Mouse (Mus musculus): ENCODE measurements around the gene Msh2. TPM values are rescaled to one million over a fixed set of nuclear protein-coding genes. Genes with fewer than 3 reads are reported as not detected.
"Not testable (repeated sequence)": the region's sequence is repeated elsewhere in the genome, so short reads cannot be mapped to it uniquely, and the experiment has no call there.

Msh2 gene
- polyA plus RNA-seq, 1 experiment from 2014 or later: 62.0 TPM

DNA sequence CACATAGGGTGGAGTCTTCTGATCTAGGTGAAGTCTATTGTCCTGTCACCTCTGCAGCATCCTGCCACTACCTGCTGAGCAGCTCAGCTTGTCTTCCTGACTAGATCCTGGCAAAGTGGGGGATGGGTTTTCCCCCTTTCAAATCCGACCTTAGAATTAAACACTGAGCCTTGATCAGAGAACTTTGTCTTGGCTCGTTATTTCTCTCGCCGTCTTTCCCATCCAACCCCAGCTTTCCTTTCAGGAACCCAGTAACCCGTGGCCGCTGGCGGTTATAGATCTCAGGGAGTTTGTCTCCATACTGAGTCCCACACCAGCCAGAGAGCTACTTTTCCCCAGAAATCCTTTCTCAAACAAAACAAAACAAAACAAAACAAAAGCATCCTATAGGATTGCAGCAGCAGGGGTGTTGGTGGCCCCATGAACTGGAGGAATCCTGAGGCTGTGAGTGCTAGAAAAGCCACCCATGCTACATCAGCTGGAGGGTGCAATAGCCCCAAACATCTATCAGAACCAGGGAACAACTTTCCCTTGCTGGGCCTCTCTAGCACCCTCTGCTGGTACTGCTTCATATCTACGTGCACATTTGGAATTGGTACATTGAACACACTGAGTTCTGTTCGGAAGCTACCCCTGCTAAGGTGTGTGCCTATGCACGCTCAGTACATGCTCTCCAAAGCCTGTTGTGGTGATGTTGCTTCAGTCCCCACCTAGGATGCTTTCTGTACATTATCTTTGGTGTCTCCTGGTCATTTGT lies 6.9 kb upstream of the Msh2 start:
- H3K4me1 ChIP-seq (replicated peaks): no peaks in the 10 kb centered on the region
- no peak for ATAC-seq (ENCODE audit: low read depth)
- 83% methylated on average over 10 of the region's 10 CpGs for WGBS
- H3K9ac ChIP-seq: no peak overlapping the region
- no peak overlapping the region for H3K4me3 ChIP-seq
- H3K36me3 ChIP-seq: no peaks in the 10 kb centered on the region
- no peak overlapping the region for H3K27ac ChIP-seq (replicated peaks)
- H3K4me2 ChIP-seq: no peak overlapping the region
- no peaks in the 10 kb centered on the region; the same call in 1 of the 2 replicates for H3K9me3 ChIP-seq
- H3K27me3 ChIP-seq: no peaks in the 10 kb centered on the region

DNA sequence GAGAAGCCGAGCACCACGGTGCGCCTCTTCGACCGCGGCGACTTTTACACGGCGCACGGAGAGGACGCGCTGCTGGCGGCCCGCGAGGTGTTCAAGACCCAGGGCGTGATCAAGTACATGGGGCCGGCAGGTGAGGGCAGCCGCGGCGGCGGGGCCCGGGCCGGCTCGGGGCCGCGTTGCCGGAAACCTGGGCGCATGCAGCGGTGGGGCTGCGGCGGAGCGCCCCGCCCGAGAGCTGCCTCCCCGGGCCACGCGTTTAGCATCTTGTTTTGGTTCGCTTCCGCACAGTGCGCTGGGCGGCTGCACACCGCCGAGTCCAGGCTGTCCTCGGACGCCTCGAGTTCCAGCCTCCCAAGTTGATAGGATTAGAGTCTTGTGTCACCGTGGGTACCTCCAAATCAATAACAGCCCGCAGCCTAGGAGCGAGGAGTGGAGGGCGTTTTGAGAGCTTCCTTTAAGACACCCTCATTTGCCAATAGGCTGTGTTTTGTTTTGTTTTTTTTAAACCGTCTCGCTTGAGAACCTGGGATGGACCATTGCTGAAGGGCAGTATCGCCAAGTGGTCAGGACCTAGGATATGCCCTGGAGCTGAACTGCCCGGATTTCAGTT lies 652 bp downstream of the Msh2 start:
- peak overlapping the region; percentile 78 for H3K4me3 ChIP-seq
- peak overlapping the region; percentile 86 for H3K4me2 ChIP-seq
- no peaks in the 10 kb centered on the region for H3K27me3 ChIP-seq
- H3K9ac ChIP-seq: peak overlapping the region; percentile 84
- peak overlapping the region; percentile 85 for H3K27ac ChIP-seq (replicated peaks)
- no peaks in the 10 kb centered on the region for H3K9me3 ChIP-seq
- ATAC-seq (ENCODE audit: low read depth): peak; percentile 67
- H3K36me3 ChIP-seq: no peaks in the 10 kb centered on the region
- H3K4me1 ChIP-seq (replicated peaks): peaks cover 28% of the 10 kb centered on the region
- under 1% methylated on average over 53 of the region's 54 CpGs for WGBS

DNA sequence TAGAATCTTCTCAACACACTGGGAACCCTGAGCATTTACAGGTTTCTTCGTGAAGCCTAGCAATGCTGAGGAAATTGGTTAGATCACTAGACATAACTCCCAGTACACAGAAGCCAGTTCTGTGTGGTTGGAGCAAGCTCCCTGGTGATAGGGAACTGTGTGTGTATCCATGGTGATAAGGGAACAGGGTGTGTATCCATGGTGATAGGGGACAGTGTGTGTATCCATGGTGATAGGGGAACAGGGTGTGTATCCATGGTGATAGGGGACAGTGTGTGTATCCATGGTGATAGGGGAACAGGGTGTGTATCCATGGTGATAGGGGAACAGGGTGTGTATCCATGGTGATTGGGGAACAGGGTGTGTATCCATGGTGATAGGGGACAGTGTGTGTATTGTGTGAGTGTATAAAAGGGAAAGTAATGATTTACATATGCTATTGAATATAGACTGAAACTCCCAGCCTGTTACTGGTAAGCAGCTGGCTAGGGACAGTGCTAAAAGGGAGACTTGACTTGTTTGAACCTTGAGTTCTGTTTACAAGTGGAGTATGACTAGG lies 4.9 kb downstream of the Msh2 start:
- not testable (repeated sequence) for H3K9me3 ChIP-seq; H3K27me3 ChIP-seq; H3K4me2 ChIP-seq; H3K4me3 ChIP-seq; ATAC-seq (ENCODE audit: low read depth); H3K9ac ChIP-seq; H3K27ac ChIP-seq (replicated peaks)
- 93% methylated on average over 1 of the region's 1 CpGs for WGBS
- peaks cover 23% of the 10 kb centered on the region for H3K36me3 ChIP-seq
- H3K4me1 ChIP-seq (replicated peaks): peaks cover 22% of the 10 kb centered on the region

DNA sequence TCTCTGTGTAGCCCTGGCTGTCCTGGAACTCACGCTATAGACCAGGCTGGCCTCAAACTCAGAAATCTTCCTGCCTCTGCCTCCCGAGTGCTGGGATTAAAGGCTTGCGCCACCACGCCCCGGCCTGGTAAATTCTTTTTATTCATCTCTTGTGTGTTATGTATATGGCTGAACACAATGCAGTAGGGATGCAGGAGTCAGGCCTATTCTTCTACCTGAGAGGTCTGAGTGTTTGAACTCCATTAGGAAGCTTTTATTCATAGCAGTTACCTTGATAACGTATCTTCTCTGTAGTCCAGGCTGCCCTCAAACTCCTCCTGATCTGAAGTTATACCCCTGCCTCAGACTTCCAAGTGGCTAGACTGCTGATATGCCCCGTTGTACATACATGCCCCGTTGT lies 5.5 kb downstream of the Msh2 start:
- Histone ChIP-seq H3K27ac (replicated peaks) (no peak overlapping the region), H3K27me3 (no peaks in the 10 kb centered on the region), H3K9me3 (no peaks in the 10 kb centered on the region), H3K4me1 (replicated peaks) (peaks cover 22% of the 10 kb centered on the region), H3K36me3 (peaks cover 30% of the 10 kb centered on the region), H3K4me3 (no peak overlapping the region), H3K9ac (no peak overlapping the region), H3K4me2 (no peak overlapping the region)
- no peak for ATAC-seq (ENCODE audit: low read depth)
- 94% methylated on average over 8 of the region's 8 CpGs for WGBS

DNA sequence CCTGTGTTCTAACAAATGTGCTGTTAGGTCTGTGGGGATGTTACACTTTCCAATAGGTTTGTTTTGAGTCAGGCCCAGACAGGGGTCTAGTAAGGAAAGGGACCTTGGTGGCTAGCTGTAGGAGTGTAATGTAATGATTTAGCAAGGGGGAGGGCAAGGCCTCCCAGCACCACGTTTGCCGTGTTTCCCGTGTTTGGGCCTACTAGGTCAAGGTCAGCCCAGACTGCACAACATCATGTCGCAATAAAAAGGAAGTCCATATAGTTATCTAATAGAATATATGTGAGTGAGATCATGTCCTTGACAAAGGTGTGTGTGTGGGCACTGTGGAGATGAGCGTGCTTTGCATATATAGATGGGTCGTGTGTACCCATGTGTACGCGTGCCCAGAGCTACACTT lies 17.1 kb downstream of the Msh2 start:
- 93% methylated on average over 8 of the region's 8 CpGs for WGBS
- Histone ChIP-seq H3K9ac (no peak overlapping the region), H3K36me3 (peaks cover 66% of the 10 kb centered on the region), H3K4me2 (no peak overlapping the region), H3K4me3 (no peak overlapping the region), H3K27ac (replicated peaks) (no peak overlapping the region), H3K9me3 (no peaks in the 10 kb centered on the region), H3K27me3 (no peaks in the 10 kb centered on the region), H3K4me1 (replicated peaks) (no peaks in the 10 kb centered on the region)
- no peak for ATAC-seq (ENCODE audit: low read depth)

DNA sequence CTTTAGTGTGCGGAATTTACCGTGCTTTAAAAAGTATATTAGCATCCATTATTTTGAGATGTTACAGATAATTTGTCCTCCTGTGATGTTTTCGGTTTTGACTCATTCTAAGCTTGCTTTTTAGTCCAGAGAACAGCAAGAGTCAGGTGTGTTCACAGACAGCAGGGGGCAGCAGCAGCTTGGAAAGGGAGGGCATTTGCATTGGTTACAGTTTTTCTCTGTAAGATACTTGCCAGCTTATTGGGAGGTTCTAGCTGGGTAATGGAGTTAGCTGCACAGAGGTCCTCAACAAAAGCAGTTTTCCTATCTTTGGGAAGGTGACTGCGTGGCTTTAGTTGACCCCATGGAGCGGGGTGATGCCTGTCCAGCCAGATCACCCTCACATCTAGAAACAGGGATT lies 19.8 kb downstream of the Msh2 start:
- no peaks in the 10 kb centered on the region; the same call in 1 of the 2 replicates for H3K4me1 ChIP-seq (replicated peaks)

DNA sequence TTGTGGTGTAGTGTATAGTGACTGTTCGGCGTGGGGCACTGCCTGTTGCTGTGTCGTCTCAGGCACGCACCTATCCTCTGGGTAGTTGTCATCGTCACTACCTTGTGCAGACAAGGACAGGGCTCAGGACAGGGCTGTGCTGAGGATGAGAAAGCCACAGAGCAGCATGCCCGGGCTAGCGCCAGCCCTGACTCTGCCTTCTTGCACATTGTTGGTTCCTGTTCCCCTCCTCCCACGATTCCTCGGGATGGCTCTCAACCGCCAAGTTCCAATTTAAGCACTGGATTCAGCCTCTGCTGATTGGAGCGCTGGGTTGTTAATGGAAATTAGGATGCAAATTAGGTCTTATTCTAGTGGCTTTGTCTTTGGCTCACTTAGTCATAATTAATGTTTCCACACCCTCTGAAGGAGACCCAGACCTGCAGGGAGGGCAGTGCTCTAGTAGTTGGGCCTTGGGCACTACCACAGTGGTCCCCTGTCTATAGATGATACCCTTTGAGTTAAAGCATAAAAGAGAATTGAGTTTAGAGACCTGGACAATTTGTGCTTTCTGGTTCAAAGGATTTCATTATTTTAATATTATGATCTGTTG lies 23.8 kb downstream of the Msh2 start:
- no peak overlapping the region for H3K9ac ChIP-seq
- 80% methylated on average over 11 of the region's 11 CpGs for WGBS
- H3K27ac ChIP-seq (replicated peaks): no peak overlapping the region; the same call in 1 of the 2 replicates
- H3K9me3 ChIP-seq: no peaks in the 10 kb centered on the region
- peaks cover 44% of the 10 kb centered on the region for H3K36me3 ChIP-seq
- no peaks in the 10 kb centered on the region; the same call in 1 of the 2 replicates for H3K4me1 ChIP-seq (replicated peaks)
- ATAC-seq (ENCODE audit: low read depth): peak; percentile 62; the same call in 1 of the 2 replicates
- no peak overlapping the region for H3K4me3 ChIP-seq
- no peaks in the 10 kb centered on the region for H3K27me3 ChIP-seq
- no peak overlapping the region for H3K4me2 ChIP-seq

More for the DNA sequence above, 19.8 kb downstream of the Msh2 start:
- H3K4me3 ChIP-seq: no peak overlapping the region
- no peak overlapping the region for H3K27ac ChIP-seq (replicated peaks)
- no peak overlapping the region for H3K9ac ChIP-seq
- ATAC-seq (ENCODE audit: low read depth): peak; percentile 43
- H3K4me2 ChIP-seq: no peak overlapping the region
- peaks cover 55% of the 10 kb centered on the region for H3K36me3 ChIP-seq
- 91% methylated on average over 5 of the region's 5 CpGs for WGBS
- no peaks in the 10 kb centered on the region for H3K27me3 ChIP-seq
- no peaks in the 10 kb centered on the region for H3K9me3 ChIP-seq

DNA sequence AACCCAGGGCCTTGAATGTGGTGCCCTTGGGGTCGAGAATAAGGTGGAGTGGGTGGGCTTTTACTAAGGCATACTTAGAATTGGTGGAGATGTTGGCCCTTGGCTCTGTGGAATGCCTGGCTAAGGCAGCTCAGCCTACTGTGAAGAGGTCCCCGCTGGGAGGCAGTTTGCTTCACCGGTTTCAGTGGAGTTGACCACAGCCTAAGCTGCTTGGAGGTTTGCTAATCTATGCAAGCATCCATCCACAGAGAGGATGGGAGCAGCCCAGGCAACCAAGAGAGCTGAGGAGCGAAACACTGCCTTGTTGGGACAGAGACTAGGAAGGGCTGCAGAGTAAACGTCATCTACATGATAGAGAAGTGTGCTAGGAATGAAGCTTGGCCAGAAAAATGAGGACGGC lies 24.7 kb downstream of the Msh2 start:
- no peaks in the 10 kb centered on the region; the same call in 1 of the 2 replicates for H3K4me1 ChIP-seq (replicated peaks)
- no peak for ATAC-seq (ENCODE audit: low read depth)
- WGBS: 91% methylated on average over 6 of the region's 6 CpGs
- no peak overlapping the region for H3K27ac ChIP-seq (replicated peaks)
- no peaks in the 10 kb centered on the region for H3K27me3 ChIP-seq
- no peak overlapping the region for H3K4me2 ChIP-seq
- peaks cover 50% of the 10 kb centered on the region for H3K36me3 ChIP-seq
- no peak overlapping the region for H3K4me3 ChIP-seq
- no peaks in the 10 kb centered on the region for H3K9me3 ChIP-seq
- H3K9ac ChIP-seq: no peak overlapping the region

DNA sequence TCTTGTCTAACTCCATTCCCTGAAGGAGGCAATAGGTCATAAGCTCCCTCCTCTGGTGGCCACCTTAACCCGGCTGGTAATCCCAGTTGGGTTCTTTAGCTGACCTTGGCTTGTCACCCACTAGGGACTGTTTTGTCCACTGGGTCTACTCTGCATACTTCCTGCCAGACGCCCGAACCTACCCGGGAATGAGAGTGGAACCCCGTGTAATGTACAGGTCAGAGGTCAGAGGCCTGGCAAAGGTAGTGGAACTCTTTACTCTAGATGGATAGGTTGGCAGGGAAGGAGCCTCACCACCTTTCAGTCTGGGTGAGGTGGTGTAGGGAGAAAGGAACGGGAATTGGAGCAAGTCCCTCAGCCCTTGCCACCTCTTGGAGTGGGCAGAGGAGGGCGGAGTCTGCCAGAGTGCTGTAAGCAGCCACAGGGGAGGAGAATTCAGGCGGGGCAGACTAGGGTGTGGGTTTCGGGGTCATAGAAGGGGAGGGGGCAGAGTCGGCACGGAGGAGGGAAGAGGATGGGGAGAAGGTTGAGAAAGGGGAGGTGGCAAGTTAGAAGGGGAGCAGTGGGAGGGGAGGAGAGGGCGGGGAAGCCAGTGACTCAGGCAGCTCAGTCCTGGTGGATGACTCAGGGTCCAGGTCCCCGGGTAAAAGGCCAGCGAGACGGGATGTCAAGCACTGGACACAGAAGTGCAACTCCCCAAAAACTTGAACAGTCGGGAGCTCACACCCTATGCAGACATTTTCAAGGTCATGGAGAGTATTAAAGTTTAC lies 27.1 kb downstream of the Msh2 start:
- peaks cover 57% of the 10 kb centered on the region for H3K36me3 ChIP-seq
- no peak for ATAC-seq (ENCODE audit: low read depth)
- no peaks in the 10 kb centered on the region for H3K9me3 ChIP-seq
- no peaks in the 10 kb centered on the region; the same call in 1 of the 2 replicates for H3K4me1 ChIP-seq (replicated peaks)
- H3K27me3 ChIP-seq: no peaks in the 10 kb centered on the region
- WGBS: 84% methylated on average over 16 of the region's 16 CpGs
- H3K27ac ChIP-seq (replicated peaks): no peak overlapping the region
- H3K4me2 ChIP-seq: no peak overlapping the region
- H3K9ac ChIP-seq: no peak overlapping the region
- no peak overlapping the region for H3K4me3 ChIP-seq

DNA sequence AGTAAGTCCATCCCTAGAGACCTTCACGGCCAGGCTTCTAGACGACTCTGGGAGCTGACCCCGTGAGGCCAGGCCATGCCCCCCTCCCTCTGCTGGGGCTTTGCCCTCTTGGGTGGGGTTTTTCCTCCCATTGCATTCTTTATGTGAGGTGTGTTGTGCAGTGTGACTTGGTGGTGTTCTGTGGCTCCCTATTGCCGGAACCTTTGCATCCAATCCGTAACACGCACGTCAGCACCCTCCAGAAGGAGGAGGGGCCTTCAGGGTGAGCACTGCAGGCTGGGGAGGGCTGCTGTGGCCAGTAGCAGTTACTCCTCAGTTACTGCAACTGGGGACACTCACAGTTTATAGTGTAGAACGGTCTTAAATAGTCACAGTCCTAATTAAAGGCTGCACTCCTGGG lies 28.0 kb downstream of the Msh2 start:
- H3K4me3 ChIP-seq: no peak overlapping the region
- H3K9me3 ChIP-seq: no peaks in the 10 kb centered on the region
- peaks cover 55% of the 10 kb centered on the region for H3K36me3 ChIP-seq
- peak overlapping the region; percentile 42 for H3K27ac ChIP-seq (replicated peaks)
- peaks cover 6% of the 10 kb centered on the region; the same call in 1 of the 2 replicates for H3K4me1 ChIP-seq (replicated peaks)
- no peak overlapping the region for H3K9ac ChIP-seq
- ATAC-seq (ENCODE audit: low read depth): no peak
- WGBS: 71% methylated on average over 8 of the region's 8 CpGs
- H3K27me3 ChIP-seq: no peaks in the 10 kb centered on the region
- no peak overlapping the region for H3K4me2 ChIP-seq

DNA sequence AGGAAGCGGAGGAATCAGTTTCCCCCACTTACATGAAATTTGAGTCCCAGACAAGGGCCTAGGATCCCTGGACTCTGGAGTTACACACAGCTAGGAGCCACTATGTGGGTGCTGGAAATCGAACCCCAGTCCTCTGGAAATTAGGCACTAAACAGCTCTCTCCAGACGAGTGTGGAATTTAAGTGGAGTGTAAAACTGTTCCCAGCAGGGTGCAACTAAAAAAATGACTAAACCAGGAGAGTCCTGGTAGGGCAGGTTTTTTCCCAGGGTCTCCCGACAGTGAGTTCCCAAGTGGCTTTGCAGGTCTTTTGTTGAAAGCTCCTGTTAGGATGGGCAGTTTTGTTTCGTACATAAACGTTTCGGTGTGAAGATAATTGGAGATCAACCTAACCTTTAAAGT lies 52.6 kb downstream of the Msh2 start:
- ATAC-seq (ENCODE audit: low read depth): no peak
- WGBS: 91% methylated on average over 7 of the region's 7 CpGs
- no peaks in the 10 kb centered on the region for H3K27me3 ChIP-seq
- H3K36me3 ChIP-seq: peaks cover 59% of the 10 kb centered on the region
- H3K27ac ChIP-seq (replicated peaks): no peak overlapping the region
- no peak overlapping the region for H3K4me2 ChIP-seq
- 0 out of 2 replicates have a peak, but pooled peaks cover 4% of the 10 kb centered on the region for H3K9me3 ChIP-seq
- no peaks in the 10 kb centered on the region for H3K4me1 ChIP-seq (replicated peaks)
- no peak overlapping the region for H3K9ac ChIP-seq
- H3K4me3 ChIP-seq: no peak overlapping the region
